Mouse (Mus musculus): ENCODE results near the gene 2300002M23Rik.

- TF ChIP-seq EP300 (IDR thresholded peaks at IDR 0.05; ENCODE audit: low read depth) (no peak), CTCF (IDR thresholded peaks at IDR 0.05; ENCODE audit: low read depth) (no peak)
These were observed 18.6 kb upstream of the 2300002M23Rik start for GRCm38 (mm10) chr17:35548636-35549035.

Data from liver, postnatal 0 days (tissue).